Mouse (Mus musculus): Measurements from ENCODE around the gene Etv5.

The Etv5 gene

GRCm38 (mm10) chr16:22439499-22440177, at the start of gene Etv5:
Etv5 (minus strand) TSS chr16:22439719.
- peak; percentile 99 to 100 for DNase-seq (ENCODE audit: low spot score in 2 of 2)

- DNase-seq (ENCODE audit: low spot score in 2 of 2), result no peak
Measured at GRCm38 (mm10) chr16:22483900-22484299, 44.4 kb upstream of the Etv5 start.

- no peak for DNase-seq (ENCODE audit: low spot score in 2 of 2)
Measured at GRCm38 (mm10) chr16:22479322-22479721, 39.8 kb upstream of the Etv5 start.

GRCm38 (mm10) chr16:22471728-22472127, 32.2 kb upstream of the Etv5 start:
- no peak for DNase-seq (ENCODE audit: low spot score in 2 of 2)

GRCm38 (mm10) chr16:22469385-22469784, 29.9 kb upstream of the Etv5 start:
- DNase-seq (ENCODE audit: low spot score in 2 of 2), result no peak

GRCm38 (mm10) chr16:22467111-22467510, 27.6 kb upstream of the Etv5 start:
- no peak for DNase-seq (ENCODE audit: low spot score in 2 of 2)

- DNase-seq (ENCODE audit: low spot score in 2 of 2), result no peak
Measured at GRCm38 (mm10) chr16:22466381-22466780, 26.9 kb upstream of the Etv5 start.

- no peak for DNase-seq (ENCODE audit: low spot score in 2 of 2)
Measured at GRCm38 (mm10) chr16:22462220-22462619, 22.7 kb upstream of the Etv5 start.

GRCm38 (mm10) chr16:22461728-22462127, 22.2 kb upstream of the Etv5 start:
- DNase-seq (ENCODE audit: low spot score in 2 of 2), result no peak

GRCm38 (mm10) chr16:22460960-22461359, 21.4 kb upstream of the Etv5 start:
- no peak for DNase-seq (ENCODE audit: low spot score in 2 of 2)

- DNase-seq (ENCODE audit: low spot score in 2 of 2), result no peak
Measured at GRCm38 (mm10) chr16:22452082-22452481, 12.6 kb upstream of the Etv5 start.

- no peak for DNase-seq (ENCODE audit: low spot score in 2 of 2)
Measured at GRCm38 (mm10) chr16:22448093-22448492, 8.6 kb upstream of the Etv5 start.

GRCm38 (mm10) chr16:22444786-22445185, 5.3 kb upstream of the Etv5 start:
- no peak for DNase-seq (ENCODE audit: low spot score in 2 of 2)

GRCm38 (mm10) chr16:22442202-22442601, 2.7 kb upstream of the Etv5 start:
- DNase-seq (ENCODE audit: low spot score in 2 of 2), result no peak

GRCm38 (mm10) chr16:22441317-22441716, 1.8 kb upstream of the Etv5 start:
- no peak for DNase-seq (ENCODE audit: low spot score in 2 of 2)

- DNase-seq (ENCODE audit: low spot score in 2 of 2), result peak; percentile 37 to 54
Measured at GRCm38 (mm10) chr16:22440269-22440668, 750 bp upstream of the Etv5 start.

GRCm38 (mm10) chr16:22438441-22439373, 812 bp downstream of the Etv5 start:
- DNase-seq (ENCODE audit: low spot score in 2 of 2), result peak; percentile 68 to 69

- DNase-seq (ENCODE audit: low spot score in 2 of 2), result no peak
Measured at GRCm38 (mm10) chr16:22436106-22436505, 3.4 kb downstream of the Etv5 start.

GRCm38 (mm10) chr16:22434530-22434929, 5.0 kb downstream of the Etv5 start:
- DNase-seq (ENCODE audit: low spot score in 2 of 2), result no peak

- DNase-seq (ENCODE audit: low spot score in 2 of 2), result no peak
Measured at GRCm38 (mm10) chr16:22433944-22434343, 5.6 kb downstream of the Etv5 start.

GRCm38 (mm10) chr16:22431773-22432172, 7.7 kb downstream of the Etv5 start:
- no peak for DNase-seq (ENCODE audit: low spot score in 2 of 2)

GRCm38 (mm10) chr16:22431335-22431734, 8.2 kb downstream of the Etv5 start:
- DNase-seq (ENCODE audit: low spot score in 2 of 2), result no peak

Data from frontal cortex, postnatal 14 days (tissue).